ENCODE assay signal across 13 mouse cellular contexts in genomic region chr11:22481639-22482361, GRCm38 (mm10). TPM values are rescaled to one million over a fixed set of nuclear protein-coding genes. Genes with fewer than 3 reads are reported as not detected.
DNase-seq lines count a peak whose midpoint lies in the region; ATAC-seq and TF ChIP-seq lines count a peak whose summit lies in the region.
"Had no signal": no experiment of that assay in that cellular context is flagged by ENCODE, and none has a peak within 500 bp of the region (broad histone marks: within the 10 kb centered on the region; RNA-seq: fewer than 3 reads in every experiment).

No protein-coding gene starts in this region.

- no peak overlapping the region for H3K9ac ChIP-seq in neural tube, embryonic 13.5 days
- H3K9ac ChIP-seq in embryonic facial prominence, embryonic 14.5 days (ENCODE audit: low read depth, low read length): no peak overlapping the region

- TF ChIP-seq POLR2A in myocyte (IDR thresholded peaks at IDR 0.05; ENCODE audit: insufficient read length, low read depth): no peak

- no peaks in the 10 kb centered on the region for H3K79me2 ChIP-seq in myocyte (ENCODE audit: control insufficient read depth, insufficient read depth)

- H3K36me3 ChIP-seq in neural tube, embryonic 13.5 days: no peaks in the 10 kb centered on the region
- no peaks in the 10 kb centered on the region for H3K36me3 ChIP-seq in embryonic facial prominence, embryonic 14.5 days (ENCODE audit: control insufficient read depth, insufficient read depth, low read length)
- H3K36me3 ChIP-seq in myocyte (ENCODE audit: control insufficient read depth, insufficient read depth): no peaks in the 10 kb centered on the region
- H3K36me3 ChIP-seq: forebrain, embryonic 10.5 days had no signal

- 0 out of 2 replicates have a peak overlapping the region, but pooled peaks have one; percentile 2 for H3K27ac ChIP-seq in neural tube, embryonic 13.5 days (replicated peaks)
- peak overlapping the region; percentile 57 for H3K27ac ChIP-seq in embryonic facial prominence, embryonic 14.5 days (replicated peaks; ENCODE audit: low read depth, low read length)
- H3K27ac ChIP-seq: forebrain, embryonic 10.5 days had no signal

- H3K9me3 ChIP-seq in neural tube, embryonic 13.5 days: no peaks in the 10 kb centered on the region
- H3K9me3 ChIP-seq in embryonic facial prominence, embryonic 14.5 days (ENCODE audit: control insufficient read depth, low read length): no peaks in the 10 kb centered on the region
- H3K9me3 ChIP-seq: forebrain, embryonic 10.5 days had no signal

- no peak overlapping the region for H3K4me3 ChIP-seq in neural tube, embryonic 13.5 days
- no peak overlapping the region for H3K4me3 ChIP-seq in embryonic facial prominence, embryonic 14.5 days (ENCODE audit: low read depth, low read length)
- no peak overlapping the region for H3K4me3 ChIP-seq in myocyte
- H3K4me3 ChIP-seq: forebrain, embryonic 10.5 days had no signal

- no peak overlapping the region for H3ac ChIP-seq in myocyte (ENCODE audit: control insufficient read depth, insufficient read length)

- intact Hi-C loops in heart, postnatal 25 days (cut with DNase I): no loop called here
- intact Hi-C loops in left cerebral cortex, postnatal 25 days (cut with DNase I): no loop called here

- no peak overlapping the region for H3K4me2 ChIP-seq in neural tube, embryonic 13.5 days
- H3K4me2 ChIP-seq in embryonic facial prominence, embryonic 14.5 days (ENCODE audit: low read depth, low read length): no peak overlapping the region
- peak overlapping the region; percentile 46 for H3K4me2 ChIP-seq in myocyte (ENCODE audit: low read depth)

- ATAC-seq in neural tube, embryonic 13.5 days (ENCODE audit: low read depth): peak; percentile 75
- ATAC-seq in embryonic facial prominence, embryonic 14.5 days (ENCODE audit: low read depth): peak; percentile 76

- peak; percentile 6 for DNase-seq in heart, postnatal 4 days
- DNase-seq in heart, postnatal 25 days (ENCODE audit: low spot score): no peak
- no peak for DNase-seq in neural tube, embryonic 10.5 days (ENCODE audit: extremely low spot score, low spot score)
- DNase-seq in embryonic facial prominence, embryonic 14.5 days (ENCODE audit: low spot score): peak; percentile 75
- DNase-seq in frontal cortex, postnatal 25 days (ENCODE audit: low spot score in 2 of 2): no peak
- no peak for DNase-seq in left cerebral cortex, postnatal 25 days (ENCODE audit: low spot score in 2 of 2)
- DNase-seq: heart, postnatal 36 days; kidney, adult 9 months; layer of hippocampus, adult 9-11 months; thymus, adult 2 months had no signal

- 75% methylated on average over 1 of the region's 1 CpGs for WGBS in neural tube, embryonic 13.5 days
- 57% methylated on average over 1 of the region's 1 CpGs for WGBS in embryonic facial prominence, embryonic 14.5 days

- 0 out of 2 replicates have a peak, but pooled peaks cover 16% of the 10 kb centered on the region for H3K4me1 ChIP-seq in neural tube, embryonic 13.5 days (replicated peaks)
- peaks cover 3% of the 10 kb centered on the region; the same call in 1 of the 2 replicates for H3K4me1 ChIP-seq in embryonic facial prominence, embryonic 14.5 days (ENCODE audit: control insufficient read depth, insufficient read depth, low read length)

- no peaks in the 10 kb centered on the region for H3K27me3 ChIP-seq in neural tube, embryonic 13.5 days
- H3K27me3 ChIP-seq in embryonic facial prominence, embryonic 14.5 days (replicated peaks; ENCODE audit: control insufficient read depth, insufficient read depth, low read length): no peaks in the 10 kb centered on the region
- H3K27me3 ChIP-seq in myocyte (ENCODE audit: control insufficient read depth, insufficient read depth, insufficient read length): no peaks in the 10 kb centered on the region

TF ChIP-seq in myocyte, 11 proteins besides CTCF, POLR2A, EP300 and RAD21:
- peak; percentile 86 for TF ChIP-seq CEBPB (IDR thresholded peaks at IDR 0.05; ENCODE audit: insufficient read depth, poor library complexity, severe bottlenecking)
- no peak for TF ChIP-seq USF1 (IDR thresholded peaks at IDR 0.05; ENCODE audit: low read depth)
TF ChIP-seq in myocyte: peak in this region for 1.

RNA-seq across cellular contexts. Expression of gene Tmem17, which starts 30.1 kb away (rescaled TPM):
- 1 to 10 TPM; 3.3 to 3.4 TPM for total RNA-seq in heart, postnatal 4 days (2021)
- 1 to 10 TPM; 1.6 to 1.7 TPM for total RNA-seq in heart, postnatal 25 days (2021)
- 20.8 and 21.5 TPM in 2 replicates for polyA plus RNA-seq in neural tube, embryonic 13.5 days (2015; fragmentation: Nextera tagmentation; extraction: Ambion mirVana)
- polyA plus RNA-seq in embryonic facial prominence, embryonic 14.5 days (2014; fragmentation: Nextera tagmentation; extraction: Ambion mirVana): 13.7 and 14.2 TPM in 2 replicates
- polyA plus RNA-seq in myocyte (2012; fragmentation: generic; extraction: Trizol): 3.1 TPM
- total RNA-seq in left cerebral cortex, postnatal 25 days (2021): 1 to 10 TPM; 5.8 to 7.6 TPM

Comparison
In these comparisons a context has a peak if more than half of its experiments do, and no peak if none do; other contexts are left out.
1. DNase-seq: peak in heart, postnatal 4 days (single experiment) and embryonic facial prominence, embryonic 14.5 days (single experiment); none in heart, postnatal 25 days (single experiment), neural tube, embryonic 10.5 days (single experiment), frontal cortex, postnatal 25 days (0 of 2) and left cerebral cortex, postnatal 25 days (0 of 2).